ENCODE assay signal across 1 mouse cellular context in the genomic region with DNA sequence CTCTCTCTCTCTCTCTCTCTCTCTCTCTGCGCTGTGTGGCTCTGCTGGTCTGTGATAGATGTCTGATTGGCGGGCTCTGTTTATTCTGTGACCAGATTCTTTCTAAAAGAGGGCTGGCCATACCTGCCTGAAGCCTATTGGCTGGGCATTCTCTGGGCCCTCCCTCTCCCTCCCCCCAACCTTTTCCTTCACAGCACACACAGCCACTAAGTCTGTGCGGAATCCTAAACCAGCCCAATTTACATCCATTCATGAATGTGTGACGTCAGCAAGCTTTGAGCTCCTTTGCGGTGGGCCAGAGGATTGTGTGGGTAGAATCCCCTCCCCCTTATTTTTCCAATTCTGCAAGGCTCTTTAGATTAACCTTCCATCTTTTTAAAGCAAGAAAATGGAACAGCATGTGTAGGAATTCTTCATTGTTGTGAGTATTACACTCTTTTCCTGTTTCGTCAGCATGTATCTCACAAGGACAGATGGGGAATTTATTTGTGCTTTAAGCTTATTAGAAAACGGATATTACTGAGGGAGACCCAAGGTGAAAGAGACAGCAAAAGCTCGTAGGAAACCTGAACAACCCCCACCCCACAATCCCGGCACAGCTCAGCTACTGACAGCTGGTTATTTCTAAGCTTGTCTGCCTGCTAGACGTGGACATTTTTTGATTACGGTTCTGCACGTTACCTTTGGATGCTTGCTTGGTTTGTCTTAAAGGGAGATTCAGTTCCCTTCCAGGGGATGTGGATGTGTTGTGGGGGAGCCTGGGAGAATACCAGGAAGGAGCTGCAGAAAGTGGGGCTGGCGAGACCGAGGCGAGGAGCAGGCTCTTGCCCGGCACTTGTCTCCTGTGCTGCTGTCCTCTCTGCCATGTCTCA.
TF ChIP-seq lines count a peak whose summit lies in the region.

No protein-coding gene starts in this region.

TF ChIP-seq in CH12.LX, 34 proteins besides CTCF, POLR2A, EP300 and RAD21 (continued from another document):
- TF ChIP-seq ELF1 (IDR thresholded peaks at IDR 0.05; ENCODE audit: low read depth, low read length) (peak; percentile 33; the same call in 1 of the 2 replicates), KAT2A (IDR thresholded peaks at IDR 0.05; ENCODE audit: insufficient replicate concordance, low read length) (0 out of 2 replicates have a peak, but pooled peaks have one; percentile 29), SIN3A (IDR thresholded peaks at IDR 0.05; ENCODE audit: low read length) (0 out of 2 replicates have a peak, but pooled peaks have one; percentile 48), MYC (IDR thresholded peaks at IDR 0.05; ENCODE audit: low read depth, low read length) (no peak), ZMIZ1 (IDR thresholded peaks at IDR 0.05; ENCODE audit: low read depth, low read length) (peak; percentile 68; the same call in 1 of the 2 replicates), GABPA (IDR thresholded peaks at IDR 0.05; ENCODE audit: insufficient replicate concordance, low read depth, low read length) (no peak), HCFC1 (IDR thresholded peaks at IDR 0.05; ENCODE audit: low read depth, low read length) (peak; percentile 50), CHD2 (IDR thresholded peaks at IDR 0.05; ENCODE audit: low read length) (peak; percentile 77), POLR2AphosphoS2 (IDR thresholded peaks at IDR 0.05; ENCODE audit: low read depth, low read length) (no peak), PAX5 (IDR thresholded peaks at IDR 0.05; ENCODE audit: low read length) (no peak), ZNF384 (IDR thresholded peaks at IDR 0.05; ENCODE audit: low read depth, low read length) (peak; percentile 29; the same call in 1 of the 2 replicates), MAFK (IDR thresholded peaks at IDR 0.05; ENCODE audit: insufficient replicate concordance, low read length) (0 out of 2 replicates have a peak, but pooled peaks have one; percentile 48), UBTF (IDR thresholded peaks at IDR 0.05; ENCODE audit: low read depth, low read length) (0 out of 2 replicates have a peak, but pooled peaks have one; percentile 30), ETS1 (conservative IDR thresholded peaks at IDR 0.05; ENCODE audit: low read depth, low read length) (peak; percentile 59; the same call in 1 of the 2 replicates), MXI1 (IDR thresholded peaks at IDR 0.05; ENCODE audit: low read depth, low read length) (peak; percentile 40; the same call in 1 of the 2 replicates), IRF4 (IDR thresholded peaks at IDR 0.05; ENCODE audit: low read depth, low read length) (peak; percentile 47; the same call in 1 of the 2 replicates), MAZ (IDR thresholded peaks at IDR 0.05; ENCODE audit: low read depth, low read length) (peak; percentile 92), JUND (conservative IDR thresholded peaks at IDR 0.05; ENCODE audit: low read depth, low read length) (no peak), MEF2A (IDR thresholded peaks at IDR 0.05; ENCODE audit: borderline replicate concordance, low read depth, low read length) (peak; percentile 31; the same call in 1 of the 2 replicates), TCF12 (IDR thresholded peaks at IDR 0.05; ENCODE audit: low read depth, low read length) (peak; percentile 24; the same call in 1 of the 2 replicates), MAX (IDR thresholded peaks at IDR 0.05; ENCODE audit: low read length) (no peak; the same call in 1 of the 2 replicates), ZC3H11A (IDR thresholded peaks at IDR 0.05; ENCODE audit: low read depth, low read length) (no peak)
